Mouse (Mus musculus) frontal cortex, adult 2 months (tissue): ENCODE results near the gene Tbc1d8. TPM values are rescaled to one million over a fixed set of nuclear protein-coding genes. Genes with fewer than 3 reads are reported as not detected.

ENCODE experiments used
- DNase-seq, 2 experiments: peaks; one replicate each; pipeline ENCODE4 v3.0.0; 2022; ENCODE audit warnings: low spot score in 1 of 2; ENCODE audit errors: extremely low spot score in 1 of 2
- polyA plus RNA-seq: library from polyadenylated mRNA; depleted of rRNA; stranded (reverse); fragments of >200 nt; gene quantifications from 2 replicates; pipeline ENCODE4 v1.2.3, GENCODE M21; 2012

Gene Tbc1d8
- polyA plus RNA-seq, 1 experiment: 20.7 TPM

DNA sequence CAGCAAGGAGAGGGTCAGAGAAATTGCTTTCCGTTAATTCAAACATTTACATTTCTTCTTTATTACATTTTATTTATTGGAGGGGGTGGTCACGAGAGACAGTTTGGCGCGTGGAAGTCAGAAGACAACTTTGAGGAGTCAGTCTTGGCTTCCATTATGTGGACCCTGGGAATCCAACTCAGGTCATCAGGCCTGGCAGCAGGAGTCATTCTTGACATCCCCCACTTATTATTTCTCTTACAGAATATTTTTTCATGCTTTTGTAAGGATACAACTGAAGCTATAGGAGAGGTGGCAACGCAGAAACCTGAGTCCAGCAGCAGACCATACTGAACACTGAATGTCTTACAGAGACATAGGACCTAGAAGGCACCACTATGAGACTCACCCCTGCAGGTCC lies 699 bp upstream of the Tbc1d8 start:
- DNase-seq: no peak

DNA sequence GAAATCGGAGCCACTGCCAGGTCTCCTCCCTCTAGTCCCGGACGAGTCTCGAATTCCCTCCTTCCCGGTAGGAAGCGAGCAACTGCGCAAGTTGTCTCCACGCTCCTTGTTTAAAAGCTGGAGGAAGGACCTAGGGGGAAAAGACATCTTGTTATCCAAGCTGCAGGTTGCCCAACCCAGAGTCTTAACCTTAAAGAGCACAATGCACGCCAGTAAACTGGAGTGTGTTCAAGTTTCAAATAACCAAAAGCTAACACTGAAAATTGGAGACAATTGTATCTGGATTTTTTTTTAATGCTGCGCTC lies 293 bp upstream of the Tbc1d8 start:
- DNase-seq: no peak

- no peak for DNase-seq
Observed at GRCm38 (mm10) chr1:39477064-39477463, 1.5 kb downstream of the Tbc1d8 start.

- DNase-seq: no peak
Observed at GRCm38 (mm10) chr1:39476341-39476740, 2.2 kb downstream of the Tbc1d8 start.

DNA sequence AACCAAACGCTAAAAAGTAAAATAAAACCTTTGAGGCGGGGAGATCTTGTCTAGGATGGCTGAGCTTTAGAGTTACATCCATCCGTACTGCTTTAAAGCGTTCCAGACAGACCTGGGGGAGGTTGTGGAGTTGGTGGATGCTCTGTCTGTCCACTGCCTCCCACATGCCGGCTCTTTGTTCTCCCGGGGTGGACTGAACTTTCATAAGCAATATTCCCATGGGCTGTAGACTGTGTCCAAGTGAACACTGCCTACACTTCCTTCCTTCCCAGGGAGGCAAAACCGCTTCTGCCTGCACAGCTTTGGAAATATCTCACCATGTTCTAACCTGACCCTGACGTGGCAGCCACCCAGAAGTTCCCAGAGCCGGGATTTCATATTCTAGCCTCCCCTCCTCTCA lies 4.0 kb downstream of the Tbc1d8 start:
- DNase-seq: no peak

- DNase-seq: no peak
Observed at GRCm38 (mm10) chr1:39471298-39471902, 7.2 kb downstream of the Tbc1d8 start.

- DNase-seq: no peak
Observed at GRCm38 (mm10) chr1:39468982-39469381, 9.6 kb downstream of the Tbc1d8 start.

GRCm38 (mm10) chr1:39466526-39466925 lies 12.0 kb downstream of the Tbc1d8 start:
- DNase-seq: no peak

- no peak for DNase-seq
Observed at GRCm38 (mm10) chr1:39464760-39465159, 13.8 kb downstream of the Tbc1d8 start.

GRCm38 (mm10) chr1:39462937-39463444 lies 15.6 kb downstream of the Tbc1d8 start:
- no peak for DNase-seq

DNA sequence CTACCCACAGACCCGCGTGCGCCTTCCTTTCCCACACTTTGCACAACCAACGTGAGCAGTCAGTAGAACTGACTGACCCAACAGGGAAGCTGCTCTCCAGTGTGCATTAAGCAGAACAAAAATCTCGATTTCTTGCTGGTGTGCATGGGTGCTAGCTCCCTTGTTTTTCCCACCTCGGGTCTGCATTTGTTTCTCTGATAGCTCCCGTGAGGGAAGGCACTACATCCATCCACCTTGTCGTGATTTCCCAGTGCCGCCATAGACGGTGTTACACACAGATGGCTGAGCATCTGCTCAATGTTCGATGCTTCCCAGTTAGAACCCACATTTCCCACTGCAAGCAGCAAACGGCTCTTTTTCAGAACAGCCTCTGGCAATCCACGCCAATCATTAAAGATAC lies 16.5 kb downstream of the Tbc1d8 start:
- DNase-seq: peak in 1 of 2 experiments; percentile 68

GRCm38 (mm10) chr1:39460495-39460894 lies 18.1 kb downstream of the Tbc1d8 start:
- no peak for DNase-seq

DNA sequence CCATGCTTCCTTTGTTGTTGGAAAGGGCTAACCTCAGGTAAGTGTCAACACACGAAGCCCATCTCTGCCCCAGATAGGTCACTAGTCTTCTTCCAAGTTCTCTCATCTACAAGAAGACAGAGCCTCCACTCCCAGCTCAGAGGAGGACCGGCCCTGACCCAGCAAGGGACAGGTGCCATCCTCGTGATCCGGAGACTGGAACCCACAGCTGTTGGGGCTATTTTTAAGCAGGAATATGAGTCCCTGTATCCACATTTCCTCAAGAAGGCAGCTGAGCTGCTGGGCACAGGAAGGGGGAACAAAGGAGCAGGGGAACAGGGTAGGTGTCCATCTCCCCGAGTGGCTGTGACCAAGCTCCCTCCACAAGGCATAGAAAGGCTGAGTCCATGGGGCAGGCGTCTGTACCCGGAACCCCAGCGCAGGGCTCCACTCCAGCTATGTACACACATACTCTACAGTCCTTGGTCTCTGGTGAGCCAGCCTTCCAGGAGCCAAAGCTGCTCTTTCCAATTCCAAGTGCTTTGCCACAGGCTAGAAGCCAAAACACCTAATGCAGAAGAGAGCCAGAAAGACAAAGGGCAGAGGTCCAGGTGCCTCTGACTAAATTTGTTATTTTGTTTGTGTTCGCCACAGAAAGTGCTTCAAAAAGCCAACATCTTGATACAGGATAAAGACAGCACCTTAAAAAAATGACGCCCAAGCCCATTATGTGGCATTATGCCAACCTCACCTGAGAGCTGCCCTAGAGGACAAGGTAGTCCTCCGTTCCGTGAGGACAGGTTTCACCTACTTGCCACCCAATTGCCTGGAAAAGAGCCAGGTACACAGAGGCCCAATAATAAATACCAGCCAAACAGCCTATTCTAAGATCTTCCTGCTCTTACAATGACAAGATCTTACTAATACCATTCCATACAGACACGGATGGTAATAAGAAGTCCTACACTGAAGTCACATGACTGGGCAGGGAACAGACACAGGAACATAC lies 20.4 kb downstream of the Tbc1d8 start:
- DNase-seq: no peak

GRCm38 (mm10) chr1:39456421-39456853 lies 22.1 kb downstream of the Tbc1d8 start:
- no peak for DNase-seq

- no peak for DNase-seq
Observed at GRCm38 (mm10) chr1:39455350-39456023, 23.1 kb downstream of the Tbc1d8 start.

- DNase-seq: no peak
Observed at GRCm38 (mm10) chr1:39454783-39455175, 23.8 kb downstream of the Tbc1d8 start.

GRCm38 (mm10) chr1:39454108-39454782 lies 24.3 kb downstream of the Tbc1d8 start:
- no peak for DNase-seq

DNA sequence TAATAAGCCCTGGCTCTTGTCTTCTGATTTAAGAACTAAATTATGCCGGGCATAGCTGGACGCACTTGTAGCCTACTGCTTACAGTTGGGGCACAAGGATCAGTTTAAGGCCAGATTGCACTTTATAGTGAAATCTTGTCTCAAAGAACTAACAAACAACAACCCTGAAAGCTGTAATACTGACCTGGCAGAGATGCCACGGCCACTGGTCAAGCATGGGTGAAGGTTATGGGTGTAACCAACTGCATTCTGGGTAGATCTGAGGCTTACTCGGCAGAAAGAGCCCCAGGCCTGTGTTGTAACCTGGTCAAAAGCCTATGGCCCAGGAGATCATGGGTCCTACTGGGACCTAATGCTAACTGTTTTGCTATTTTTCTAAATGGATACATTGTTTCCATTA lies 26.4 kb downstream of the Tbc1d8 start:
- DNase-seq: no peak

- no peak for DNase-seq
Observed at GRCm38 (mm10) chr1:39450069-39450728, 28.4 kb downstream of the Tbc1d8 start.

- DNase-seq: no peak
Observed at GRCm38 (mm10) chr1:39449251-39449790, 29.2 kb downstream of the Tbc1d8 start.
